Mouse (Mus musculus) spleen, adult 18-20 months (tissue): ENCODE measurements around the gene Emc8.

Experiments used
- DNase-seq, 2 experiments: peaks; one replicate each; pipeline ENCODE4 v3.0.0; 2022; ENCODE audit warnings: mixed read lengths in 2 of 2

The Emc8 gene

GRCm38 (mm10) chr8:120684082-120684481 lies 15.7 kb upstream of the Emc8 start:
- no peak for DNase-seq

DNA sequence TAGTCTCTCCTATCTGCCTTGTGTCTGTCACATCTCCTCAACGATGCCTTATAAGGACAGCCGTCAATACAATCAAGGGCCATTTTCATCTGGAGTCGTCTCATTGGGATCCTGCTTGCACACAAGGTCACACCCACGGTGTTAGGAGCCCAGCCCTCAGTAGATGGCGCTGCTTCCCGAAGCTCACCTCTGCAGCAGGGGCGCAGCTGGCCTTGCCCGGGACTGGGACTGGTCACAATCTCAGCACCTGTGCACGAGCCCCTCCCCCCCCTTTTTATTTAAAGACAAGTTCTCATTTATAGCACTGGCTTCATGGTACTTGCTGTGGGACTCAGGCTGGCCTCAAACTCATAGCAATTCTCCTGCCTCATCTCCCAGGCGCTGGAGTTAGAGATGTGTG lies 15.2 kb upstream of the Emc8 start:
- DNase-seq, result peak; percentile 76 to 88

- DNase-seq, result no peak
These were observed 12.7 kb upstream of the Emc8 start for GRCm38 (mm10) chr8:120681113-120681512.

DNA sequence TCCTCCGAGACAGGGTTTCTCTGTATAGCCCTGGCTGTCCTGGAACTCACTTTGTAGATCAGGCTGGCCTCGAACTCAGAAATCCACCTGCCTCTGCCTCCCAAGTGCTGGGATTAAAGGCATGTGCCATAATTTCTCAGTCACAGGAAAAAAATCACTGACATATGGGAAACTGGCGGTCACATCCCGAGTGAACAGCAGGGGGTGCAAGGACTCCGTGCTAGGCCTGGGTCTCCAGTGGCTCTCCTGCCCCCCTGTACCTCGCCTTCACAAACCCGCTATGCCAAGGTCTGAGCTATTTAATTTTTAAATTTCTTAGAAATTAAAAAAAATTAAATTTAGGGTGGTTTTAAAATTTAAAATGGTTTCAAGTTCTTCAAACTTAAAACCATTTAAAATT lies 12.0 kb upstream of the Emc8 start:
- DNase-seq, result peak; percentile 43 to 70

- no peak for DNase-seq
These were observed 11.4 kb upstream of the Emc8 start for GRCm38 (mm10) chr8:120679629-120680387.

DNA sequence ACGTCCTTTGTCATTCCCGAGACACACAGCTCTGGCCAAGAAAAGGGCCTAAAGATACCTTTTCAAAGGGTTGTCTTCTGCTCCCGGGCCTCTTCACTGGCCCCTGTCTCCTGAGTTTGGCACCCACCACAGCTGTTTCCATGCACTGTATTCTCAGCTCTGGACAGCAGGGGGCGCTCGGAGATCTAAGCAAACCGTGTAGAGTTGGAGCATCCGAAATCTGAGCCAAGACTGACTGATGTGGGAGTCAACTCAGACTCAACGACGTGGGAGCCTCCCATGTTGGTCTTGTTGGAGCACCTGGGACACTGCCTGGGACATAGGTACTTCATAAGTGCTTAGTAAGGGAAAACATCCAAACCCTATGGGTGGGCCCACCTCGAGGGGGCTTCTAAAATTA lies 10.1 kb upstream of the Emc8 start:
- peak; percentile 63 to 85 for DNase-seq

GRCm38 (mm10) chr8:120675718-120676117 lies 7.3 kb upstream of the Emc8 start:
- no peak for DNase-seq

GRCm38 (mm10) chr8:120673298-120673697 lies 4.9 kb upstream of the Emc8 start:
- no peak for DNase-seq

- DNase-seq, result no peak
These were observed 4.4 kb upstream of the Emc8 start for GRCm38 (mm10) chr8:120672626-120673229.

DNA sequence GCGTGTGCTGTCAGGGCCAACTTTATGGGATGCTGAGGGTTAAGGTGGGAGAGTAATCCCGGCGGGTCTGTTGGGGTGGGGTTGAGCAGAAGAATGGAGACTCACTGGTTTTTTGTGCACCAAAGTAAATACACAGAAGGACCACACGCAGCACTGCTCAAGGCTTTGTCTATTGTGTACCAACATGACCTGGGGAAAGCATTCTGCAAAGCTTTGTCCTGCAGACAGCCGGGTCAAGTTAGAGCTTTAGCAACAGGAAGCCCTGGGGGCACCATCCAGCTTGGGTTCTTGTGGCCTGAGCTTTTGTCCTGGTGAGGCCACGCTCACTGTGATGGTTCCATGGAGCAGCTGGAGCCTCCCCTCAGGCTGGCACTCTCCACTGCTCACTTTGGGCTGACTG lies 3.4 kb upstream of the Emc8 start:
- no peak for DNase-seq

- peak; percentile 85 to 91 for DNase-seq
These were observed 606 bp downstream of the Emc8 start, which contains the start of the genes Gm27021 and Cox4i1 for GRCm38 (mm10) chr8:120667561-120668373. Gene Gm27021 (minus strand): TSS chr8:120668079. Gene Cox4i1 (plus strand): TSS chr8:120668222.

GRCm38 (mm10) chr8:120666807-120667470 lies 1.4 kb downstream of the Emc8 start:
- no peak for DNase-seq

GRCm38 (mm10) chr8:120665726-120666455 lies 2.5 kb downstream of the Emc8 start:
- DNase-seq, result no peak

DNA sequence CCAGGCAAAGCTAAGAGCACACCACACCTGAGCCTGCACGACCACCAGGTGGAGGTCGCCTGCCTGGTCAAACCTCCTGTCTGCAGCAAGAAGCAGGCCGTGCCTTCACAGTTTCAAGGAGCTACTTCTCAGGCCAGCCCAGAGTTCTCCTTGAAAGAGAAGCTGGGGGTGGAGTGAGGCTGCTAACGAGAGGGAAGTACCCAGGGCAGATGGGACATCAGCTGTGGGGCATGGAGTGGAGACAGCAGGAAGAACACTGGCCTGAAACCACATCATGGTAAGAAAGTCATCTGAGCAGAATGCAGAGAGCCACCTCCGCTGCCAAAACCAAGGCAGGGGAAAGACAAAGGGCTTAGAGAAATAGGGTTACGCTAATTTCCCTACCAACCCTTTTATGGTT lies 3.8 kb downstream of the Emc8 start:
- DNase-seq, result no peak

DNA sequence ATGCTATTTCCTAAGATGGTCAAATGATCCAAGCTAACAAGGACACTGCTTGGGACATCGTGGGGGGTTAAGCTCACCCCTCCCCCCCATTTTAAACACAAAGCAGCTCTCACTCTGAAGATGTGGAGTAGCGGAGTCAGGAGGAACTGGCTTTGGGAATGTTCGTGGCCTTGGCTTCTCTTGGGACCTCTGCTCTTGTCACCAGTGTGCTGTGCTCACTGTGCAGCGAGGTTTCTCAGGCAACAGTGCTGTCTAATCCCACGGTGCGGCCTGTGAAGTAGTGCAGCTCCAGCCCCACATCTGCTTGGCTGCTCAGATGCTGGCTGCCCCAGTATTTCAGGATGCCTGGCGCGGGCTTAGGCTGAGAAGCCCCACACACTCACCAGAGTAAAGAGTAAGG lies 11.0 kb downstream of the Emc8 start:
- no peak for DNase-seq

DNA sequence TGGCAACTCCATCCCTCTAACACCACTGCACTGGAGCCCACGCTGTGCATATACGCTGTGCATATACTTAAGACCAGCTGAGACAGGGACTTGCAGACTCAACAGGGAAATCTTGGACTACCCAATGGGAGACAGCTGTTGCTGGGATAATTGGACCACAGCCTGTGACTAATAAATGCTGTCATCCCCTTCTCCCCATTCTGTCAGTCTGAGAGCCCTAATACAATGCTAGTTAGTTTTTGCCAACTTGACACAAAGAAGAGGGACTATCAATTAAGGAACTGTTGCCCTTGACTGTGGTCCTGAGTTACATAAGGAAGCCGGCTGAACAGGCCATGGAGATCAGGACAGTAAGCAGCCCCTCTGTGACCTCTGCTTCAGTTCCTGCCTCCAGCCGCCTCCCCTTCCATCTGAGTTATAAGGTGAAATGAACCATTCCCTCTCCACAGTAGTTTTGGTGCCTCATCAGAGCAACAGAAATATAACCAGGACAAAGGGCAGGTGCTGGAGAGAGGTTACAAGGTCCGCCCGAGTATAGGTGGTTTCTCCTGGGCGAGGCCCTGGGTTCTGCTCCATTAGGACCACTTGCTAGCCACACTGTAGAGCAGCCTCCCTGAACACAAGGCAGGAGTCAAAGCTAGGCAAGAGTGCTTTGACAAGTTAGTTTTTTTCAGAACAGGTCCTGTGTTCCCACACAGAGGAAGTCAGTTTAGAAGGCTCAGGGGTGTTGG lies 11.9 kb downstream of the Emc8 start:
- no peak for DNase-seq

- no peak for DNase-seq
These were observed 20.8 kb downstream of the Emc8 start, which contains the start of gene 1190005I06Rik for GRCm38 (mm10) chr8:120647532-120647931. Gene 1190005I06Rik (minus strand): TSS chr8:120647632.

GRCm38 (mm10) chr8:120644663-120645062 lies 23.7 kb downstream of the Emc8 start:
- no peak for DNase-seq

DNA sequence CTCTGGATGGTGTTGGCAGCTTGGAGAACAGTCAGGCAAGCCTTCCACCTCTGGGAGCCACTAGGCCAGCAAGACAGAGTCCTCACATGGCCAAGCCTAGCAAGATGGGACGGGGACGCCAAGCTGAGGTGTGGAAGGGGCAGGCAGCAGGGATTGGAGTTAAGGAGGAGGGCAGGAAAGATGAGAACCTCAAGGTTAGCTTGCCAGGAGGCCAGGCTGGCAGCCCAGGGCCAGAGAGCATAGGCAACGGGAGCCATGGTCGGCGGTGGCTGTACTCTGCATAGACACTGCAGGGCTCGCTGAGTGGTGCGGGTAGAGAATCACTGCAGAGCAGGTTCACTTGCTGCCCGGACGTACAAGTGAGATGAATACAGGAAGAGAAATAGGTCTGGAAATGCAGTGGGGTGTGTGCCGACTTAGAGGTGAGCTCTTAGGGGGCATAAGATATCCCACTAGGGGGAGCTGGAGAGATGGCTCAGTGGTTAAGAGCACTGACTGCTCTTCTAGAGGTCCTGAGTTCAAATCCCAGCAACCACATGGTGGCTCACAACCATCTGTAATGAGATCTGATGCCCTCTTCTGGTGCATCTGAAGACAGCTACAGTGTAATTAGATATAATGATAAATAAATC lies 26.2 kb downstream of the Emc8 start:
- DNase-seq, result no peak

GRCm38 (mm10) chr8:120641245-120641644 lies 27.1 kb downstream of the Emc8 start:
- DNase-seq, result no peak

DNA sequence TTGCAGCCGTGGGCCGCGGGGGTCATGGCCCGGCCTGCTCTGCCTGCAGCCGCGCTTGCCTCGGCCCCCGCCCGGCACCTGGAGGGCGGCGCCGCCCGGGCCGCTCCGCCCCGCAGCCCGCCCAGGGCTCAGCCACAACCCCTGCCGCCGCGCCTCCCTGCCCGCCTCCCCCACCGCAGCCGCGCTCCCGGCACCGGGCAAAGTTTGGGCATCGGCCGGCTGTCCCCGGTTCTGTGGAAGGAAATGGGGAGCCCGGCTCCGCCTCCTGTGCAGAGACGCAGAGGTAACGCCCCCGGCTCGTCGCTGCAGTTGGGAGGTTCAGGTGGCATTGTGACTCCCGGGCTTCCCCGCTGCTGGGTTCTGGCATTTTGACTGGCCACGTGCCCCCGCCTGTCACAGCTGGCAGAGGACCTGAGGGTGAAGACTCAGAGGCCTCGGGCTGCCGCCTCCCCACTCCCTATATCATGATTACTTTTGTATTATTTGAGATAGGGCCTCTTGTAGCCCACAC lies 34.0 kb downstream of the Emc8 start:
- peak; percentile 15 to 37 for DNase-seq
